Mouse (Mus musculus): ENCODE data around the gene Fosb.
"Not testable (repeated sequence)": the region's sequence is repeated elsewhere in the genome, so short reads cannot be mapped to it uniquely, and the experiment has no call there.

The Fosb gene

DNA sequence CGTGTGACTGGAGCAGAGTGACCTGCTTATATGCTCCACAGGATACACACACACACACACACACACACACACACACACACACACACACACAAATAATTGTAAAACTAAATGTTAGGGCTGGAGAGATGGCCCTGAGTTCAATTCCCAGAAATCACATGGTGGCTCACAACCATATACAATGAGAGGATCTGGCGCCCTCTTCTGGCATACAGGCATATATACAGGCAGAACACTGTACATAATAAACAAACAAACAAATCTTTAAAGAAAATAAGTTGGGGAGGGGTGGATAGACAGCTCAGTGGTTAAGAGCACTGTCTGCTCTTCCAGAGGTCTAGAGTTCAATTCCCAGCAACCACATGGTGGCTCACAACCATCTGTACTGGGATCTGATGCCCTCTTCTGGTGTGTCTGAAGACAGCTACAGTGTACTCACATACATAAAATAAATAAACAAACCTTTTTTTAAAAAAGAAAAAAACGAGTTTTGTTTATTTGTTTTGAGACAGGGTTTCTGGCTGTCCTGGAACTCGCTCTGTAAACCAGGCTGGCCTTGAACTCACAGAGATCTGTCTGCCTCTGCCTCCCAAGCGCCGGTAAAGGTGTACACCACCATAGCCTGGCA lies 28.1 kb downstream of the Fosb start:
- not testable (repeated sequence) for DNase-seq (ENCODE audit: extremely low spot score)

DNA sequence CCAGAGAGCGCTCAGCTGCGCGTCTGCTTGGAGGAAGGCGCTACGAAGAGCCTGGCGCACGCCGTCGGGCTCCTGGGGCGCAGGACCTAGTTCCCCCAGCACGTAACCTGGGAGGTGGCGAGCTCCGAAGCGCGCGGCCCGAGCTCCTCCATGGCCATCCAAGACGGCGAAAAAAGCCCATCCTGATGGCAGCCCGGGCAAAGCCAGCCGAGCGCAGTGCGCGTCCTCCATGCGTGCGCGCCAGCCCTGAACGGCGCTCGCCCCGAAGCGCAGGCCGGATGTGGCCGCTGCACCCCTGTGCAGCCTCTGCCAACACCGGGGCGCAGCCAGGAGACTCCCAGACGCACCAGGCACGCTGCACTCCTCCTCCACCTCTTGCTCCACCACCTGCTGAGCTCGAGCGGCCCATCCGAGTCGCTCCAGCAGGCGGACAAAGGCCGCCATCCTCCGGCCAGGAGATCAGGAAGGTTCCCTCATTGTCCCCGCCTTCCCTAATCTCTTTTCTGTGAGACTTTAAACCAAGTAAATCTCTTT lies 30.2 kb downstream of the Fosb start, which contains the start of gene Ppm1n:
Gene Ppm1n (minus strand): TSS at position 484 of the 534 bp plus-strand sequence.
- peak; percentile 32 for DNase-seq (ENCODE audit: extremely low spot score)

DNA sequence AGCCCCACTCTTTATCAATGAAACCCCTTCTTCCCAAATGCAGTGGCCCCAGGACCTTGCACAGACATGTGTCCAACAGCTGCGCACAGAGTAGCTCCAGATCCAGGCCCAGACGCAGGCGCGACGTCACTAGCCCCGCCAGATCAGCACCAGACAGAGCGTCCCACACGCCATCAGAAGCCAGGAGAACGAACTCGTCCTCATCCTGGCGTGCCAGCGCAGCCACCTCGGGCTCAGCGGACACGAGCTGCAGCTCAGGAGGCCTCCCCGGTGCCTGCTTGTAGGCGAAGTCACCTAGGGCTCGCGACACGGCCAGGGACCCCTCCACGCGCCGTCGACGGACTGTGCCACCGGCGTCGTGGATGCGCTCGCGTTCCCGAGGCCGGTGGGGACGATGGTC lies 30.8 kb downstream of the Fosb start:
- DNase-seq (ENCODE audit: extremely low spot score): no peak

DNA sequence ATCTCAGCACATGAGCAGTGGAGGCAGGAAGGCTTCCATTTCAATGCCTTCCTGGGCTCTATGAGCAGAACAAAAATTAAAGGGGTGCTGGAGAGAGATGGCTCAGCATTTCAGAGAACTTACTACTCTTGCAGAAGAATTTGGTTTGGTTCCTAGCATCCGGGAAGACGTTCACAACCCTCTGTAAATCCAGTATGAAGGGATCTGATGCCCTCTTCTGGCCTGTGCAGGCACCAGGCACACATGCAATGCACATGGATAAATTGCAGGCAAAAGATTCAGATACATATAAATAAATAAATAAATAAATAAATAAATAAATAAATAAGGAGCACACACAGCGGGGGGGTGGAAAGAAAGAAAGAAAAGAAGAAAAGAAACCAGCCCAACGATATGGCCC lies 33.6 kb downstream of the Fosb start:
- no peak for DNase-seq (ENCODE audit: extremely low spot score)

DNA sequence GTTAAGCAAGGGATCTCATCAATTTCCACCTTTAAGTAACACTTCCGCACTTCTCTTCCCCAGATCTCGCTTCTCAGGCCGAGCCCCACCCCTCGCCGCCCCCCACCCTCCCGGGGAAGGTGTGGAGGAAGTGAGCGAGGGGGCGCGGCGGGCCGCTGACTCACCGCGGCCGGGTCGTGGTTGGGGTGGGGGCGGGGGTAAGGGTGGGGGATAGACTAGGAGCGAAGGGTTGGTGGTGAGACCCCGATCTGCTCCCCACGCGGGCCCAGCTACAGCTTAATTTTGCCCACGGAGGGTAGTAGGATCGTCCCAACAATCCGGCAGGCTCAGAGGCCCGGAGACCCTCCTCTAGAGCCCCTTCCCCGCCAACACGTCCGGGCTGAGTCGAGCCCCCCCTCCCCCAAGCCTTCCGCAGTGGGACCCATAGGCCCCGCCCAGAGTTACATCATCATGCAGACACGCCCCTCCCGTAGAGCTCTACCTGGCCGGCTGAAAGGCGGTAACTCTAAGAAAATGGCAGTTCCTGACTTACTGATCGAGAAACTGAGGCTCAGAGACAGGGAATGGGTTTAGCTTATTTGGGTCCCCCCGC lies 37.6 kb downstream of the Fosb start:
- peak; percentile 88 for DNase-seq (ENCODE audit: extremely low spot score)

DNA sequence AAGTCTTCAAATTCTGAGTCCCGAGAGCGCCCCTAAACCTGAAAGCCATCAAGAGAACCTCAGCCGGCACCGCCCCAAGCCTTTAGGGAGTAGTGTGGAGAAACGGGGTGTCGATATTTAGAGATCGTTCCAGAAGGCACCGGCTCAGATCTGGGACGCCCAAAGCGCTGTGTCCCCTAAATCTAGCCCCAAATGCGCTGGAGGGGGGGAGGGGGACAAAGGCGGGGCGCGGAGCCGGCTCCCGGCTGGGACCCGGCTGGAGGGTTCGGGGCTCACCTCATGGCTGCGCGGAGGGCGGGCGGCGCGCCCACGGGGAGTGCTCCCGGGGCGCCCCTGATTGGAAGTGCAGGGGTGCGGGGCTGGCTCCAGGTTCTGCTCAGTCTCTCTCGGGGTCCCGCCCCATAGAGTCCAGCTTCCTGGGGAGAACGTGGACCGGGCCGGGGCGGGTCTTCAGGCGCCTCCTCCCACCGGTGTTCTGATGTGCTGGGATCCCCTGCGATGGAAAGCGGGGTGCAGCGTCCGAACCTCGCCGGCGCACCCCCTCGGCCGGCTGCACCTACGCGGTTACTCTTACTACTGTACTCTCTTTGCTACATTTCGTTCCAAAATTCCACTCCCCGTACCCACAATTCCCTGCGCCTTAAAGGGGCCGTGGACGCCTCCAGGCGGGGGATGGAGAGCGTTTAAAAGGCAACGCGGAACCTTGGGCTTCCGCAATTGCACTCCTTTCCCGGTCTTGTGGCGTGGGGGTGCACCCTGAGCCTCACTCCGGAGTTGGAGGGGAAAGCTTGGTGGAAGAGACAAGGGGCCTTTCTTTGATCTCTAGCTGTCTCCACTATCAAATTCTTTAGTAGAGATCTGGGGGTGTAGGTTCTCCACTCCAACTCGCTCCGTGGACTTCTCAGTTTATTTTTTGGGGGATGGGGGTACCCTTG lies 38.3 kb downstream of the Fosb start, which contains the start of gene Vasp:
Gene Vasp (minus strand): TSS at position 580 of the 935 bp plus-strand sequence.
- DNase-seq (ENCODE audit: extremely low spot score): peak; percentile 84

DNA sequence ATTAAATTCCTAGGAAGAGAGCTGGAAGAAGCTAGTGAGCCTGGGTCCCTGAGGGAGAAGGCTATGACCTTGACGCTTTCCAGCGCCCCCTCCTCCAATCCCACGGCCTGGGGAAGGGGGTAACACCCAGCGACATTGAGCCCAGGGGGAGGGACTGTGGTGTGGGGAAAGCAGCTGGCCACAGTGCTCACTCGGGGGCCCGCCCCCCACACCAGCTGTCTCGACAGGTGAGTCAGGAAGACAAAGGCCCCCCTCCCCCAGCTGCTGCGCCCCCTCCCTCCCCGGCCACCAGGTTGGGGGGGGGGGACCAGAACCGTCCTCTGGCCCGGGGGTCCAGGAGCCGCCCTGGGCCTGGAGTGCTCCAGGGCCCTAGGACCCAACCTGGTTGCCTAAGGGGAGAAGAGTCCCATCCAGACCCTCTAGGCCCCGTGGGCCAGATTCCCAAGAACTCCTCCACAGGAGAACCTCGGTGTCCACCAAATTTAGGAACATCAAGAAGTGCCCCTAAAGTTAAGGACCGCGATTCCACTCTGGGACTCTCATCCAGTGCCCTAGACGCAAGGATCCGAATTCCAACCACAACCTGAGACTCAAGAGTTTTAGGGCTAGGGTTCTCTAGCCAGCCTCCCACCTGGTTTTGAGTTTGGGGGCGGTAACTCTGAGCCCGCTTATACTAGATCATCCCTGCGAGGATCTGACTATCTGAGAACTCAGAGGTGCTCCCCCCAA lies 39.2 kb downstream of the Fosb start:
- DNase-seq (ENCODE audit: extremely low spot score): peak; percentile 36

DNA sequence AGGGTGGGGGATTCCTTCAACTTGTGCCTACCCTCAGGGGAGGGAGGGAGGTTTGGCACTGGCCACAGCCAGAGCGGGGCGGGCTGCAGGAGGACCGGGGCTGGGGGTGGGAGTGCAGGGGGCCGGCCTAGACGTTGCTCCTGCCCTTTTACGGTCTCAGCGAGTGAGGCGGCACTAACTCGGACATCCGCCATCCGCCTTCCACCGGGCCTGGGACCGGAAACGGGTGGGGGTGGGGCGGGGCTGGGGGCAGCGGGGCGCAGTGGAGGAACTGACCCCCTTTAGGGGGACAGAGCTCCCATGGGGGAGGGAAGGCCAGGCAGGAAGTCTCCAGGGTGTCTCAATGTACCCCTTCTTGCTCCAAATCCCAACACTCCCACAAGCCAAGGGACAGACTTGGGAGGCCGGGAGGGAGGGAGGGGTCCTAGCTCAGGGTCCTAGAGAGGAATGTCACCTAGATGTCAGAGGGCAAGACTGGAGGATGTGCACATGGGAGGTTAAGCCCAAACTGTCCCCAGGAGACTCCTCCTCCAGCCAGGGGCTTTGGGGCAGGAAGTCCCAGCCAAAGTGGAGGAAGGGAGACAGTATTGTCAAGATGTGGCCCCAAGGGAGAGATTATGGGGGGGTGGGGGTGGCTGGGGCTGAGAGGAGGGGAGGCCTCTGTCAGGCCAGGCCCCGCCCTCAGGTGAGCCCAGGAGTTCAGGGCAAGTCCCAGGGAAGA lies 40.0 kb downstream of the Fosb start:
- peak; percentile 83 for DNase-seq (ENCODE audit: extremely low spot score)

DNA sequence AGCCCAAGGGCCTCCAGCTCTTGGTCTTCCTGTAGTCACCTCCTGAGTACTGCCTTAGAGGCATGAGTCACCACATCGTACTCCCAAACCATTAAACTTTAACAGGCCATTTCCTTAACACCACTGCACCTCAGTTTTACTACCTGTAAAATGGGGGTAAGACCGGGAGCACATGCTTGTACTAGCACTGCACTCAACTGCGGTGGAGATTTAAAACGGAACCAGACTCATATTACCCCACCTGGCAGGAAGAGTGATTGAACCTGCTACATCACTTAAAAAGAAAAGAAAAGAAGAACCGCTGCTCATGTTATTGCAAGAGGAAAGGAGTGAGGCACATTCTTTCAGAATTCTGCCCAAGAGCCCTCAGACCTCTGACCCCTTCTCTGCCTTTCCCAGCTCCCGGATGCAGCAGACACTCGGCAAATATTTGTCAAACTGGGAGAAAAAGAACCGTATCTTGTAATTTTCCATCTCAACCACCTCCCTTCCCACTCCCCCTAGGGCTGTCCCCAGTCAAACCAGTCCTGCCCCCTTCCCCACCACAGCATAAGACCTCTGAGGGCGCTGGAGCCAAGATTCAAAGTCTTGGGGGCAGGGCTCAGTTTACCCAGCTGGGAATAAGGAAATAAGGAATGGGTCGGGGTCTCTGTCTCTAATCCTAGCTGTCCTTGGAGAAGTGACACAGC lies 40.7 kb downstream of the Fosb start:
- no peak for DNase-seq (ENCODE audit: extremely low spot score)

DNA sequence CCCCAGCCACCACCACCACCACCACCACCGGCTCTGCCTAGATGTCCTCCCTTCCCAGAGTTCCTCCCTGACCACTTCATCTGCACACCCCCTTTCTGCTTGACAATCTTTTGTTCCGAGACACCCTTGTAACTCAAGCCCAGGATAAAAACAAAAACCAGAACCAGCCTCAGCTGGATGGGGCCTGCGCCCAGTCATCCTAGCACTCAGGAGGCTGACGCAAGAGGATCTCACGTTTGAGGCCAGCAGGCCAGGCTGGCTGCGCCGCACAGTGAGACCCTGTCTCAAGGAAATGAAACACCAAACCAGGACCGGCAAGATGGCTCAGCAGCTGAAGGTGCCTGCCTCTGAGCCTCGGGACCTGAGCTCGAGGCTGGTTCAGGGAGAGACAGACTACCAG lies 42.8 kb downstream of the Fosb start:
- DNase-seq (ENCODE audit: extremely low spot score): no peak

DNA sequence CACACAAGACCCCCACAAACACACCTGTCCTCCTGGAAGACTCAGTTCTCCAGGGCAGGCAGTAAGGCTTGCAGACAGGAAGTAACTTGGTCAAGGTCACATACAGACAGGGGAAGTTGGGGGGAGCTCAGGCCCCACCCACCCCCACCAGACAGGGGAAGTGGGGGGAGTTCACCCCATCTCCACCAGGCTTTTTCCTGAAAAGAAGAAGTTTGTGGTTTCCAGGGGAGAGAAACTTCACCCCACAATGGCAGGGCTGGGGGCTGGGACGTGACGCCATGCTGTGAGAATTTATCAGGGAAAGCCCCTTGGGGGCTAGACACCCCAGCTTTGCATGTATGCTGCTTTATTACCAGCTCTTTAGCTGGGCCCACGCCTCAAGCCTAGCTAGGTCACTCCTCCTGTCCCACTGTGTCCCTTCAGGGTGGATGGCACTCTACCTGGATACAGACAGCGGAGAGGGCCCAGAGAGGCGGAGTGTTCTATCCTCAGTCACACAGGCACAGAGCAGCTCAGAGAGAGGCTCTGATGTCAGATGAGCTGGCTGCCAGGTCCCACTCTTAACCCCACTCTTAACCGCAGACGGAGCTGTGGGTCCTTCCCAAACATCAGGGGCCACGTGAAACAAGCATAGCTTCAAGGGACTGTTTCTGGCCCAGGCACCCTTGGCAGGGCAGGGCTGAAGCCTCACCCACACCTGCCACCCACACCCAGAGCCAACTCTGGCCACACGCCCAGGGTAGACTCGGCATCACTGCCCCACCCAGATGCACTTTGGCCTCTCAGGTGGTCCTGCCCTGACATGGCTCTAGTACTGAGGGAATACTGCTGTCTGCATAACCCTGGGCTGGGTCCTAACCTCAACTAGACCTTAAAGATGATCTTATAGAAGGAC lies 43.7 kb downstream of the Fosb start:
- DNase-seq (ENCODE audit: extremely low spot score): no peak

DNA sequence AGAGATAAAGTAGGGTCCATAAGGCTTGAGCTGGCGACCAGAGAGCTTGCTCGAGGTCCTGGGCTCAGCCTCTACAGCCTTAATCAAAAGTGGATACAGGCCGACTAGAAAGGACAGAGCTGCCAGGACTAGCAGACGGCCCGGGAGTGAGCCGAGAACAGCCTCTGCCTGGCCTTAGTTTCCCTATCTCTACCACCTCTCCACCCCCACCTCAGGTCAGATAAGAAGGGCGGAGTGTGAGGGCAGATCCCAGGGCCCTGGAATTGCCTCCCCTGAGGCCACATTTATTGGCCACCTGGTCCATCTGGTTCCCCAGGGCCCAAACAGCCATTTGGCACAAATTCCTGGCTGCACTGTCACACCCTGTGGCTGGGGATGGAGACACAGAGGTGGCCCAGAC lies 44.7 kb downstream of the Fosb start:
- no peak for DNase-seq (ENCODE audit: extremely low spot score)

DNA sequence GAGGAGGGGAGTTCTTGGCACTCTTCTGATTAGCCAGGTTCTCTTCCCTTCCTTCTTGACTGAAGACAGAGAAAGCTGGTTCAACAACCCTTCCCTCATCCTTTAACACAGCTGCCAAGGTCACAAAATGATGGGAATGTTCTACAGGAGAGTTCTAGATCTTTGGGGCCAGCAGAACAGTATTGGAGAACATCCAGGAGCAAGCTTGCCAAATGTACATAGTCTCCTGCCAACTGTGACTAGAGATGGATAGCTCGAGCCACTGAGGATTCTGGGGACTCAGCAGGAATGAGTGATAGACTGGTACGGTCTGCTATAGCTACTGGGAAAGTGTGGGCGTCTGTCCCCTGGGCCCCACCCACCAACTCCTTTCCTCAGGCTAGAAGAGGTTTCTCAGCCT lies 51.5 kb downstream of the Fosb start:
- DNase-seq (ENCODE audit: extremely low spot score): no peak

DNA sequence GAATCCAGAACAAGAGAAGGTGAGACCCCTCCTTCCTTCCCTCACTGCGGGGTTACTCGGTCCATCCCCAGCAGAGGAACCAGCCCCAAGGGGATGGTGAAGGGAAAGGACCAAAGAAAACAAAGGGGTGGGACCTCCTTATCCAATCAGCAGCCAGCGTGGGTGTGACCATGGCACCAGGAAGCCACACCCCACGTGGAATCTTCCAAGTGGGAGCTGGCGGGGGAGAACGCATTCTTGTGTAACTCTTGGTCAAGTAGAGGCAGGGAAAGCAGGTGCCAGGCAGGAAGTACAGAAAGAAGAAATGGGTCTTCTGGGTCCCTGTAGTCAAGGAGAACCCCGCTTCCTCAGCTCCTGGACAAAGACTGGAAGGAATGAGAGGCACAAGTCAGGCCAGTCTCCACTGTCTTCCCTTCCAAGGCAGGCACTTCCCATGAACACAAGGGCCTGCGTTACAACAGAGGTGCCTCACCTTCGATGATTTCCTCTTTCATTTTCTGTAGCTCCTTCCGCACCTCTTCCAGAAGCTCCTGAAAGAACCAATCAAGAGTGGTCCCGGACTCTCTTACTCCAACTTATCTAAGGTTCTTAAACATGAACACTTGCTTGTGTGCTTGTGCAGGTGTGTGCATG lies 52.3 kb downstream of the Fosb start:
- peak; percentile 67 for DNase-seq (ENCODE audit: extremely low spot score)

DNA sequence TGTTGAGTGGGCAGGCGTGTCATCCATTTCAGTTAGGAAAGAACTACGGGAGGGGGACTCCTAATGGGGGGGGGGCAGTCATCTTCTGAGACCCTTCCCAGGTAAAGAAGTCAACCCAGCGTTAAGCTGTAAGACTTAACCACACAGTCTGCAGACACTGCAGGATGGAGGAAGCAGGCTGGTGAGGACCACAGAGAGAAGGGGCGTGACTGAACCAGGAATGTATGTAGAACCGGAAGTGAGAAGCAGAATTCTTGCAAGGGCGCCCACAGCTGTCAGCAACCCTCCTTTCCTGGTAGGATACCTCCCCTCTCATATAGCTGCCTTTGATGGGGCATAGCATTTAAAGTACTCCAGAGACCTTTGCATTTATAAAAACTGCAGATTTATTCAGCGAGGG lies 53.3 kb downstream of the Fosb start:
- no peak for DNase-seq (ENCODE audit: extremely low spot score)

DNA sequence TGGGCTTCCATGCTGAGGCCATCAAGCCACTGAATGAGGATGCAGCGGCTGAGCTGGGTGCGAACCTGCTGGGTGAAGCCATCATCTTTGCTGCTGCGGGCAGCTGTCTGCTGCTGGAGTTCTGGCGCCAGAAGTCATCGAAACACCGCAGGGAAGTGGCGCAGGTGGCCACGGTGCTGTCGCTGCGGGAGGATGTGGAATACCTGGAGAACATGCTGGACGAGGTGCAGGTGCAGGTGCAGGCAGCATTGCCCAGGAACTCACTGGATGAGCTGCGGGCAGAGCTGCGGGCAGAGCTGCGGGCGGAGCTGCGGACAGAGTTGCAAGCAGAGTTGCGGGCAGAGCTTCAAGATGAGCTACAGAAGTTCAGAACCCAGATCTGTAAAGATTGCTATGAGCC lies 54.5 kb downstream of the Fosb start:
- no peak for DNase-seq (ENCODE audit: extremely low spot score)

DNA sequence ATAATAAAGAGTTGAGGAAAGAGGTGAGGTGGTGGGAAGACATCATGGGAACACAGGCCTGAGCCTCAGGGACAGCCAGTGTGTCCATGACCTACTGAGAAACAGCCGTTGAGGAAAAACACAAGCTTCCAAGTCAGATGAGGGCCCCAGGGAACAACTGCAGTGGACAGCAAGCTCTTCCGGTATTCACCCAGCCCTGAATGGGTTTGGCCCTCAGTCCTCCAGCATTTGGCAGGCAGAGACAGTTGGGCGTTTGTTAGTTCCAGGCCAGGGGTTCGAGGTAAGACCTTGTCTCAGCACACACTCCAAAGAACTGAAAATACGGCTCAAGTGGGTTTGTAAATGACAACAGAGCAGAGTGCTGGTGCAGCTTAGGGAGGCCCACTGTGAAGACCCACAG lies 56.4 kb downstream of the Fosb start:
- no peak for DNase-seq (ENCODE audit: extremely low spot score)

All from embryo, embryonic 9.5 days (tissue).